Mouse (Mus musculus): Measurements from ENCODE around the gene Zfp827.

DNA sequence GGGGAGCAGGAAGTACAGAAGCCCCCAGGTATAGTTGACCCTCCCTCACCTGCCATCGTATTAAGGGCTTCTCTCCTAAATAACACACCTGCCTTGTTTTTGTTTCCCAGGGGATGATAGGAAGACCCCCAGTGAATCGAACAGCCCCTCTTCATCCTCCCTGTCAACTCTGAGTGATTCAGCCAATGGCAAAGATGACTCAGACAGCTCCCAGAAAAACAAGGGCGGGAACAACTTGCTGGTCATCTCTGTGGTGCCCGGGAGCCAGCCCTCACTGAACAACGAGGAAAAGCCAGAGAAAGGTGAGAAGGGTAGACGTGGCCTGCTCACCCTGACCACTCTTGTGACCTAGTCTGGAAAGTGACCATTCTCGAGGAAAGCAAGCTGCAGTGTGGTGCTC, 157.3 kb downstream of the Zfp827 start:
- TF ChIP-seq CTCF (IDR thresholded peaks at IDR 0.05; ENCODE audit: low read depth, low read length), result no peak
- no peak for TF ChIP-seq EP300 (IDR thresholded peaks at IDR 0.05; ENCODE audit: insufficient read depth, low read depth, low read length)
- TF ChIP-seq POLR2A (IDR thresholded peaks at IDR 0.05; ENCODE audit: insufficient read depth, low read length), result no peak
